Mouse (Mus musculus) urinary bladder, postnatal 4 days (tissue): ENCODE data around the gene Zfp945.
"Not testable (repeated sequence)": the region's sequence is repeated elsewhere in the genome, so short reads cannot be mapped to it uniquely, and the experiment has no call there.

Experiments
- DNase-seq, 2 experiments: peaks; one replicate each; pipeline ENCODE4 v3.0.0; 2021 to 2022; ENCODE audit warnings: low spot score in 2 of 2

Gene Zfp945

DNA sequence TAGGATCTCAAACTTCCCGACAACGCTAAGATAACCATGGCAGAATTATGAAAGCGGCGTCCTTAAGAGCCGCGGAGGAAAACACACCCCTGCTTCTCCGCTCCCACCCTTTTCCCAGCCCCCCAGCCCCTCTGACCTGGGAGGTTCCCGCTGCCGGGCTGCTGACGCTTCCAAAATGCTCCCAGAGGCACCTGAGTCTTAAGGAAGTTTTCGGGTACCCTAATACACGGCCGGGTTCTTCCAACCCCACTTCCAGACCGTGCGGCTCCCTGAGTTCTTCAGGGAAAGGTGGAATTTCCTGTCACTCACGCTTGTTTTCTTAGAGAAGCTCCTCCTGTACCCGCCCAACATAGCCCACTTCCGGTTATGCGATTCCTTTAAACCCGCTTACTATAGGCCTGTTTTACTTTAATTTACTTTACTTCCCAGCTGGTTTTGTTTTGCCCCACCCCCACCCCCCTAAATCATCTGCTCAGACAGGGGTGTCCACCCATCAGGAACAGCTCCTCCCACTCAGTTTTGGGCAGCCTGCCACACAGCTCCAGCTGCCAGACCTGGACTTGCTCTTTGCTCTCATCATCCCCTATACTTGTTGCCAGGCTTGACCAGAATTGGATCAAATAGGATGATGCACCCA lies at the start of gene Zfp945:
Gene Zfp945 (minus strand): TSS at position 290 of the 637 bp plus-strand sequence.
- DNase-seq: peak; percentile 66 to 71

DNA sequence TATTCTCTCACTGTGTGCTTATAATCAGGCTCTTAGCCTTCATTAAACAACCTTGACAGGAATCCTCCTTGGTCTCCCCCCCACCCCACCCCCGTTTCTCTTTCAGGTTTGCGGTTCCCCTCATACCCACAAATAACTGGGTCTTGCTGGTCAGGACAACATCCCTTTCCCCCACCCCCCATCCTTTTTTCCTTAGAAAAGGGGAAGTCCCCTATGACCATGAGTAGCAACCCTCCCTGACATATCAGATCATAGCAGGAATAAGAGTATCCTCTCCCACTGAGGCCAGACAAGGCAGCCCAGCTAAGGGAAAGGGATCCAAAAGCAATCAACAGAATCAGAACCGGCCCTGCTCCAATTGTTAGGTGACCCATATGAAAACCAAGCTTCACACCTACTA lies 21.4 kb upstream of the Zfp945 start:
- no peak for DNase-seq

DNA sequence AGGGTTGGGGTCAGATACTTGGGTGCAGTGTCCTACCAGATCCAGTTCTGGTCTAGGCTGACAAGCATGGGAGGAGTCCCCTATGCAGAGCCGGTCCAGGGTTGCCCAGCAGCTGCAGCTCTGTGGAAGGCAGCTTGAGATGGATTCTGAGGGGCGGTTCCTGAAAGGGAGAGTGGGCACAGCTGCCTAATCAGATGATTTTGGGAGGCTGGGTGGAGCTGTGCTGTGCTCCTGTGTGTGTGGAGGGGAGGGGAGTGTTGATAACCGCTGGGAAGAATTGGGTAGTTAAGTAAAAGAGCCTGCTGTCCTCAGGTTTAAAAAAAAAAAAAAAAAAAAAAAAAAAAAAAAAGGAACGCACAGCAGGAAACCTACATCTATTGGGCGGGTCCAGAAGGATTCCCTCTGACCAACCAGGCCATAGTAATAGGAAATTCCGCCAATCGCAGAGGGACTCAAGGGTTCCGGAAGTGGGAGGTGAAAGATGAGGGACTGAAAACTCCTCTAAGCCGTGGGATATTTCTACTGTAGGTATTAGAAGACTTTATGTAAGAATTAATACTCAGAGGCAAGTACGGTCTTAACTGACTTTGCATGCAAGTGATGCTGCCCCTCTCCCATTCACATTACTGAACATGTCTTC lies 17.2 kb upstream of the Zfp945 start:
- no peak for DNase-seq

DNA sequence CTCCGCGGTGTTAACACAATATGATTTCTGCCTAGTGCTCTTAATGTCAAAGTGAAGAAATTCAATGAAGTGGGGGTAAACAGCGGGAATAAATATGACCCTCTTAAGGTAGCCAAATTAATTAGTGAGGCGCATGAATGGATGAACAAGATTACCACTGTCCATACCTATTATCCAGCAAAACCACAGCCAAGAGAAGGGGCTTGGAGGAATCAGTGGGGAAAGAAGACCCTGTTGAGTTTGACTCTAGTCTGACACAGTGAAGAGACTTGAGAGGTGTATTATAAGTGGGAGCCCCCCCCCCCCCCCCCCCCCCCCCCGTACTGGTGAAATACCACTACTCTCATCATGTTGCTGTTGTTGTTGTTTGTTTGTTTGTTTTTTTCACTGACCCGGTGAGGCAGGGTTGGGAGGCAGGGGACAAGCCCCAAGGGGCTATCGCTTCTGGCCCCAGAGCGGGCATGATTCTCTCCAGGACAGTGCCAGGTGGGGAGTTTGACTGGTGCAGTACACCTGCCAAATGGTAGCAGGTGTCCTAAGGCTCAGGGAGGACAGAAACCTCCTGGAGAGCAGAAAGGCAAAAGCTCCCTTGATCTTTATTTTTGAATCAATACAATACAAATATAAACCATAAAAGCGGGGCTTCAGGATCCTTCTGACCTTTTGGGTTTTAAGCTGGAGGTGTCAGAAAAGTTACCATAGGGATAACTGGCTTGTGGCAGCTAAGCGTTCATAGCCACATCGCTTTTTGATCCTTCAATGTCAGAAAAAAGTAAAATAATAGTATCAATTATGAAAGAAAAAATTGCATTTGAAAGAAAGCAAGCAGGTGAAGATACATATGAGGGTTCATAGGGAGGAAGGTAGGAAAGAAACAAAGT lies 10.7 kb upstream of the Zfp945 start:
- no peak for DNase-seq

DNA sequence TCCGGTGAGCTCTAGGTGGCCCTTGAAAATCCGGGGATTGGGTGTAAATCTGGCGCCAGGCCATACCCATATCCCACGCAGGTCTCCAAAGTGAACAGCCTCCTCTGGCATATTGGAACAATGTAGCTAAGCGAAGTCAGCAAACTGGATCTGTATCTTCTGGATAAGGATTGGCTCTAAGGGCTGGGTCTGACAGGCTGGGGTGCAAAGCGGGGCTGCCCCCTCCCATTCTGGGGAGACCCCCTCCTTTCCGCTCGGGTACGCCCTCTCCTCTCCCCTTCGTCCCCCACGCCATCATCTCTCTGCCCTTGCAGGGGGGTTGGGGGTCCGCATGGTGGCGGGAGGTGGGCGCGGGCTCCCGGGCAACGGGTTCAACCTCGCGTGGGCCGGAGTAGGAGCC lies 9.4 kb upstream of the Zfp945 start:
- DNase-seq: no peak

DNA sequence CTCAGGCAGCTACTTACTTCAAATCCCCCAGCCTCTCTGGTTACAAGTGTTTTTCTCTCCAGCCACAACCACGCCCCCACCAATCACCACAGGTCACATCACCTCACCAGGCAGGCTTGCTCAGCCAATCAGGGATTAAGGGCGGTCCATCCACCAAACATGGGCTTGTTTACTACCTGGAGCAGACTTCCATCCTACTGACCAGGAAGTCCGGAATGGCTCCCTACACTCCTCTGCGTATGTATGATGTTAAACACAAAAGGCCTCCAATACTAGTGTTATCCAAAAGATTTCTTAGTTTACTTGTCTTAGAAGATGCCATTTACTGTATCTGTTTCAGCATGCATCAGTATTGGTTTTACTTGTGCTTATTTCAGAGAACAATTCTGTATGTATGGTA lies 8.6 kb upstream of the Zfp945 start:
- not testable (repeated sequence) for DNase-seq

DNA sequence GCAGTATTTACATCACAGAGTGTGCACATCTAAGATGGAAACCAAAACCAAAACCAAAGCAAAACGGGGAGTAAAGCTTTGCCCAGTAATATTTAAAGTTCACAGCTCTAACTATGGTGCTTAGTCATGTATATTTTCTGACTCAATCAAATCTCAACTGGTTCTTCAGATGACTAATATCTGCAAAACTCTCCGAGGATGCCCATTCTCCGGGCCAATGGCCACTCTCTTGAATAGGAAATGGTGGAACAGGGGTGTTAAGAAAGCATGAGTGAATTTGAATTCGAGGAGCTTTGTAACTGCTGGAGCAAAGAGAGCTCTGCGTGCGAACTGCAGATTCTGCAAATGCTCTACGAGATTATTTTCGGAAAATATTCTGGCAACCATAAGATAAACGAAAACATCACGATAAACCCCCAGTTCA lies 501 bp downstream of the Zfp945 start:
- DNase-seq: no peak

DNA sequence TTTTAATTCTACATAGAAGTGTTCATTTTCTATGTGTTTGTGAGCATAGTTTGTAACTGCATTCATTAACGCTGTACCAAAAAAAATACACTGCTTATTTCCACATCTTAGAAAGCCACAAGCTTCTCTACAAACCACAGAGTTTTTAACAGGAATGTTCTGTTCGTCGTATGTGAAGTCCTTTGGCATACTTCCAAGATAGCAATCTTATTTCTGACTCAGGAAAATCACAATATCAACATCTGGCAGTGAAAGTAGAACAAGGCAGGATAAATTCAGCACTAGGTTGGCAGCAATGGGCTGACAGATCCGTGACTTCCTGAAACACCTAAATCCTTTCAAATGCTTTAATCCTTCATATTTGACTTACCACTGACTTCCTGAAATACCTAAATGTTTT lies 45.8 kb downstream of the Zfp945 start:
- no peak for DNase-seq

DNA sequence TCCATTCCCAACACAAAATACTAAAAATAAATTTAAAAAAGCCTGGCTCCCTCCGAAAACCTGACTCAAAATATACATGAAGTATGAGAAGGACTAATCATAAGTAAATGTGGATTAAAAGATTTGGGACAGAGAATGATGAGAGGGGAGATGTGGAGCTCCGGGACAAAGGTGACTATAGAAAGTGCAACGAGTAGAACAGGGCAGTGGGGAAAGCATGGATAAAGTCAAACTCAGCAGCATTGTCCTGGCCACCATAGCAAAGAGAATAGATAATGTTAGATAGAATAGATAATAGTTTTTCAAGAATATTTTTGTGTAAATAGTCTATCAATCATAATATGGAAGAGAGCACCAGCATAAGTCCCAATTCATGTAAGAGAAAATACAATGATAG lies 48.7 kb downstream of the Zfp945 start:
- DNase-seq: no peak

DNA sequence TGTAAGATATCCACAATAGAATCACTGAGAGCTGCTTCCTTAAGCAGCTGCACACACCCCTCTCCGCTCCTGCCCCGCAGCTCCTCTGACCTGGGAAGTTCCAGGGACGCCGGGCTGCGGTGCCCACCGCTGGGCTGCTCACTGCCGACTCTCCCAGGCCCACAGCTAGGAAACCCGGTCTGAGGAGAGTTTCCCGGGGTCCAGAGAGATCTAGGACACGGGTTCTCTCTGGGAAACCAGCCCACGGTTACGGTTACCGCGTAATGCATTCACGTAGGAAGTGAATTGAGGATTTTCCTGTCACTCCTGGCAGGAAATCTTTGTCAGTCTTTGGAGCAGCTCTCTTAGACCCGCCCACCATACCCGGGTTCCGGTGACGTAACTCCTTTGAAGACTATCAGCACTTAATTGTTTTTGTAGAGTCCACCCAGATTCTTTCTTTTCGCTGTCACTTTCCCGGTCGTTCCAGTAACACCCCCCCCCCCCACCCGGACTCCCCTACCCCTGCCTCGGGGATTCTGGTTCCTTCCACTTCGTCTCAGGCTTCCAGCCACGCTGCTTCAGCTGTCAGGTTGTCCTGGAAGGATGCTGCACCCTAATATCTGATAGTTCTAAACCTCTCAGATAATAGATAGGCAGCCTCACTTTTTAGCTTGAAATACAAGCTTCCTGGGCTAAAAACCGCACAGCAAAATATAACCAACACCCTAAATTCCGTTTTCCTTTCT lies 49.3 kb downstream of the Zfp945 start:
- peak in 1 of 2 experiments; percentile 26 for DNase-seq

DNA sequence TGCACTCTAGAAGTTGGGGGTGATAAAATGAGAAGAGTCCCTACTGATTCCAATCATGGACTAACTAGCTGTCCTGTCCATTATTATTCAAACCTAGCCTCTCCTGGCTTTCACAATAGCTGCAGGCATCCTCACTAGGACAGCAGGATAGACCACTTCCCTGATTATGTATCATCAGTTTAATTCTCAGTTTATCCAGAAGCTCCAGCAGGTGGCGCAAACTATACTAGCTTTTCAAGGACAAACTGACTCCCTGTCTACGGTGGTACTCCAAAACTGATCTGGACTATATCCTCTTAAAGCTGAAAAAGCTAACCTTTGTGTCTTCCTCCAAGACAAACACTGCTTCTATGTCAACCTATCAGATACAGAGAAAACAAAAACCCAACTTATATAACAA lies 67.2 kb downstream of the Zfp945 start:
- no peak for DNase-seq
